Mouse (Mus musculus) limb, embryonic 11.5 days (tissue): Measurements from ENCODE around the gene Ckmt2. TPM values are rescaled to one million over a fixed set of nuclear protein-coding genes. Genes with fewer than 3 reads are reported as not detected.
A peak's percentile ranks its signal among the peaks of the same experiment; 100 is the strongest.

Source experiments
- ATAC-seq: fragments of 200-750 bp; cut with Nextera tagmentation; 2 replicates; pipeline ENCODE4 v1.8.0; 2017; ENCODE audit warnings: low read depth; ENCODE audit not compliant: insufficient number of reproducible peaks, low FRiP score, low TSS enrichment
- DNase-seq: peaks from one replicate; pipeline ENCODE4 v3.0.0-alpha.2; 2015; ENCODE audit warnings: low spot score
- H3K27ac ChIP-seq: fragments of 300-500 bp; sonication (generic); replicated peaks from 2 replicates; pipeline ENCODE4 v1.5.1; 2014; ENCODE audit warnings: low read depth, mild to moderate bottlenecking, low read length
- H3K27me3 ChIP-seq: fragments of 300-500 bp; sonication (generic); 2 replicates; pipeline ENCODE4 v1.6.1; 2014; ENCODE audit warnings: mild to moderate bottlenecking, low read length, mixed read lengths; ENCODE audit not compliant: control insufficient read depth, insufficient read depth
- H3K36me3 ChIP-seq: fragments of 300-500 bp; sonication (generic); 2 replicates; pipeline ENCODE4 v1.6.1; 2014; ENCODE audit warnings: mild to moderate bottlenecking, low read length, moderate library complexity, mixed read lengths; ENCODE audit not compliant: control insufficient read depth, insufficient read depth
- H3K4me1 ChIP-seq: fragments of 300-500 bp; sonication (generic); 2 replicates; pipeline ENCODE4 v1.6.1; 2014; ENCODE audit warnings: low read length, mixed read lengths; ENCODE audit not compliant: control insufficient read depth, insufficient read depth
- H3K4me2 ChIP-seq: fragments of 300-500 bp; sonication (generic); 2 replicates; pipeline ENCODE4 v1.6.1; 2014; ENCODE audit warnings: low read depth, mild to moderate bottlenecking, moderate library complexity; ENCODE audit not compliant: severe bottlenecking
- H3K4me3 ChIP-seq: fragments of 300-500 bp; sonication (generic); 2 replicates; pipeline ENCODE4 v1.5.1; 2014; ENCODE audit warnings: low read depth, low read length
- H3K9ac ChIP-seq: fragments of 300-500 bp; sonication (generic); 2 replicates; pipeline ENCODE4 v1.6.1; 2014; ENCODE audit warnings: mild to moderate bottlenecking, low read length
- H3K9me3 ChIP-seq: fragments of 300-500 bp; sonication (generic); 2 replicates; pipeline ENCODE4 v1.6.1; 2016; ENCODE audit warnings: low read length; ENCODE audit not compliant: control insufficient read depth
- WGBS: fragments of 180-500 bp; shearing (Covaris S2); extraction: QIAGEN DNeasy Blood & Tissue Kit; methylation state at CpG from one replicate; pipeline ENCODE4 v1.1.7; 2014; 5-methylcytosine and 5-hydroxymethylcytosine counted together
- polyA plus RNA-seq: library from polyadenylated mRNA; unstranded; fragments of >200 nt; fragmentation: Nextera tagmentation; extraction: Ambion mirVana; gene quantifications from 2 replicates; pipeline ENCODE4 v1.2.1, GENCODE M21; 2014

Ckmt2 gene
- polyA plus RNA-seq, 1 experiment from 2014 or later, result not detected

DNA sequence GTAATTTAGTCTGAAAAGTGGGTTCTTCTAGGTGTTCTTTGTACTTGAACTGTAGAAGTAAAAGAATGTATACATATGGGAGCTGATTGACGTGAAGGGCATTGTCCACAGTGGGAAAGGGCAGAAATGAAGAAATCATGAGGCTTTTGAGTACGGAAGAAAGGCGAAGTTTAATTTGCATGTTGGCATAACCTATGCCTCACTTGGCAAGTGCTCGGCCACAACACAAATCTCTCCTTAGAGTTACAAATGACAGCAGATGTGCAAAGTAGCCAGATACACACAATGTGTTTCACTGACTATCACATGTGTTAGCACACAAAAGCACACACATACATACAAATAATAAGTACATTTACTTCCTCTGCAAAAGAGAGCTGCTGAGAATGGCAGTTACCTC is 3.6 kb upstream of the Ckmt2 start:
- Histone ChIP-seq H3K4me3 (no peak overlapping the region), H3K27ac (no peak overlapping the region), H3K4me2 (no peak overlapping the region), H3K27me3 (no peaks in the 10 kb centered on the region), H3K9me3 (no peaks in the 10 kb centered on the region), H3K4me1 (no peaks in the 10 kb centered on the region), H3K9ac (no peak overlapping the region), H3K36me3 (no peaks in the 10 kb centered on the region)
- WGBS, result 88% methylated on average over 4 of the region's 4 CpGs
- DNase-seq, result no peak
- no peak for ATAC-seq

DNA sequence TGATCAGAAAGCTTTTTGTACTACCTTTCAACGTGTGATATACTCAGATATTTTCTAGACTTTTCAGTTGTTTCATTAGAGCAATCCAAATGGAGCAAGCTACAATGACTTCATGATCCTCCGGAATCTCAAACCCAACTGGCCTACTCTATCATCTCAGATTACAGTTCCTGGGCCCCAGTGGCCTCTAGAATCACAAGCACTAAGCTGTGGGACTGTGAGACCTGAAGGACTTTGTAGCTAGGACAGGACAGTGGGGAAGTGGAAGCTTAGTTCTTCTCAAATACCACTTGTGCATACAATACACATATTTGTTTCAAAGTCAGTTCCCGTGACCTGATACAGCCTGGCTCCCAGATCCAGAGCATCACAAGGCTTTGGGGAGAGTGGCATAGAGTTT is 1.3 kb upstream of the Ckmt2 start:
- Histone ChIP-seq H3K36me3 (no peaks in the 10 kb centered on the region), H3K27ac (no peak overlapping the region), H3K9ac (no peak overlapping the region), H3K4me1 (no peaks in the 10 kb centered on the region), H3K4me2 (no peak overlapping the region), H3K27me3 (no peaks in the 10 kb centered on the region), H3K9me3 (no peaks in the 10 kb centered on the region), H3K4me3 (no peak overlapping the region)
- DNase-seq (no peak), ATAC-seq (no peak)
- WGBS, result 83% methylated on average over 3 of the region's 3 CpGs

DNA sequence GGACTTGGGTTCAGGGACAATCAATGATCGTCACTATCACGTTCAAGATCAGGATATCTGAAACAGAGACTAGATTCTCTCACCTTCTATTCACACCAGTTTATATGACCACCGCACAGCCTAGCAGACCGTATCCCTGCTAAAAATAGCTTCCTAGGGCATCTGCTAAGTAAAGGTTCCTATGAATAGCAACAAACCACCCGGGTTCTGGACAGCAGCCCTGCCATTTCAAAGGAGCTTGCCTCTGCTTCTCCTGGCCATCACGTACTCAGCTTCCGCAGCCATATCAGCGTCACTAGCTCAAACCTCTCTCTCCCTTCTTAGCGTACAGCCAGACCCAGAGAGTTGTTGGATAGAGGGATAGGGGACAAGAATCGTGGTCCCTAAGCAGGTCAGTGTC is 665 bp upstream of the Ckmt2 start:
- DNase-seq (no peak), ATAC-seq (no peak)
- Histone ChIP-seq H3K9me3 (no peaks in the 10 kb centered on the region), H3K4me2 (no peak overlapping the region; the same call in 1 of the 2 replicates), H3K36me3 (no peaks in the 10 kb centered on the region), H3K27ac (no peak overlapping the region), H3K27me3 (no peaks in the 10 kb centered on the region), H3K4me1 (no peaks in the 10 kb centered on the region), H3K4me3 (no peak overlapping the region), H3K9ac (no peak overlapping the region)
- 90% methylated on average over 10 of the region's 10 CpGs for WGBS

DNA sequence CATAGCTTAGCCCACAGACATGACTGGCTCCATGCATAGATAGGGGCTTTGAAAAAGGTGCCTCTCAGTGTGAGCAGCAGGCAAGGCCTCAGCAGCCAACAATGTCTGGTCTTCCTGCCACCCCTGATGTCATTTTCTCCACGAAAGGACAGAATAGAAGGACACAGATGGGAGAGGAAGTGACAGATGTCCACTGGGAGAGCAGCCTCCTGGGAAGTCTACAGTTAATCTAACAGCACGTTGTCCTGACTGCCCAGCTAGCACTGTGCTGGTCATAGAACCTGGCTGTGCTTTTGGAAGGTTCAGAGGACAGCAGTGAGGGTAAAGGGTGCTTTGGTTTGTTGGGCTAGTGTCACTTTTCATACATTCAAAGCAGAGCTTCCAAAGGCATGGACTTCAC is 1.1 kb downstream of the Ckmt2 start:
- no peaks in the 10 kb centered on the region for H3K9me3 ChIP-seq
- no peaks in the 10 kb centered on the region for H3K27me3 ChIP-seq
- no peaks in the 10 kb centered on the region for H3K4me1 ChIP-seq
- H3K9ac ChIP-seq, result no peak overlapping the region
- no peak overlapping the region for H3K4me2 ChIP-seq
- ATAC-seq, result no peak
- 69% methylated on average over 2 of the region's 2 CpGs for WGBS
- no peaks in the 10 kb centered on the region for H3K36me3 ChIP-seq
- H3K27ac ChIP-seq, result no peak overlapping the region
- DNase-seq, result no peak
- no peak overlapping the region for H3K4me3 ChIP-seq

DNA sequence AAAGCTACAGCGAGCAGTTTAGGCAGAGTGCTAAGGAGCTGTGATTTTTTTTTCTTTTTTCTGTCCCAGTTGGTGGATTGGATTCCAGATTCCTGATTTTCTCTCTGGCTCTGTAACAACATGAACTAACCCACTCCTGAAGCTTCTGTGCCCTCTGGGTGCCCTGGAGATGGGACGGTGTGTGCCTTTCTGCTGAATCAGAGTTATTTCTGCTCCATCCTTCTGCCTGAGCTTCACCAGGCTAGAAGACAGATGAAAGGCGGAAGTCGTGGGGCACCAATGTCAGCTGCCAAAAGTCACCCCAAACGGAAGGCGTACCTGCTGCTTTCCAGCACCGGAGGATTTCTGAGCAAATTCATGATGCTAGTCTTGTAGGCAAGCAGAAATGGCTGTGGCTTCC is 2.1 kb downstream of the Ckmt2 start:
- 80% methylated on average over 7 of the region's 7 CpGs for WGBS
- H3K9me3 ChIP-seq, result no peaks in the 10 kb centered on the region
- H3K9ac ChIP-seq, result no peak overlapping the region
- H3K4me1 ChIP-seq, result no peaks in the 10 kb centered on the region
- no peak overlapping the region for H3K27ac ChIP-seq
- H3K27me3 ChIP-seq, result no peaks in the 10 kb centered on the region
- DNase-seq (no peak), ATAC-seq (no peak)
- no peak overlapping the region for H3K4me2 ChIP-seq
- H3K36me3 ChIP-seq, result no peaks in the 10 kb centered on the region
- no peak overlapping the region for H3K4me3 ChIP-seq

DNA sequence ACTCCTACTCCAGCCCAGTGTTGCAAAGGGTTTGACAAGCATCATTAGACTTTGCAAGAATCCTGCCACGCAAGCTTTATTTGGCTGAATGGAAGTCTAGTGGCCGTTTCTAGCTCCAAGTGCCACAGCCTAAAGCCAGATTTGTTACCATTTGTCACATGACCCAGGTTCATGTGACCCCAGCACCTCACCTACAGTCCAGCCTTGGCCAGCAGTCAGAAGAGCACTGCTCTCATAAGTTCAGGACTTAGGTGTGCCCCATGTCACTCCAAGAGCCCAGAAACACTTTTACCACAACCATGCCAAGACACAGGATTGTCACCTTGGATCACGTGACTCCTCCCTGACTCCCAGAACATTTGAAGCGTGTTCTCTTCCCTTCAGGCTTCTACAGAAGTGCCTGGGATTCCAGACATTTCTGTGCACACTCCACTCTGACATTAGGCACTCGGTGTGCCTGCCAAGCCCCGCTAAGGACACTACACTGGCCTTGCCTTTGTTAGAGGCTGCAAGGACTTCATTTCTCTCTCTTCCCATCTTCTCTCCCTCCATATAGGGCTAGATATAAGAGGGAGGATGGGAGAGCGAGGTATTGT is 2.9 kb downstream of the Ckmt2 start:
- H3K27ac ChIP-seq, result no peak overlapping the region
- ATAC-seq (no peak), DNase-seq (no peak)
- no peak overlapping the region for H3K9ac ChIP-seq
- 82% methylated on average over 7 of the region's 7 CpGs for WGBS
- H3K4me3 ChIP-seq, result no peak overlapping the region
- H3K9me3 ChIP-seq, result no peaks in the 10 kb centered on the region
- H3K27me3 ChIP-seq, result no peaks in the 10 kb centered on the region
- H3K36me3 ChIP-seq, result no peaks in the 10 kb centered on the region
- H3K4me2 ChIP-seq, result no peak overlapping the region
- H3K4me1 ChIP-seq, result no peaks in the 10 kb centered on the region

DNA sequence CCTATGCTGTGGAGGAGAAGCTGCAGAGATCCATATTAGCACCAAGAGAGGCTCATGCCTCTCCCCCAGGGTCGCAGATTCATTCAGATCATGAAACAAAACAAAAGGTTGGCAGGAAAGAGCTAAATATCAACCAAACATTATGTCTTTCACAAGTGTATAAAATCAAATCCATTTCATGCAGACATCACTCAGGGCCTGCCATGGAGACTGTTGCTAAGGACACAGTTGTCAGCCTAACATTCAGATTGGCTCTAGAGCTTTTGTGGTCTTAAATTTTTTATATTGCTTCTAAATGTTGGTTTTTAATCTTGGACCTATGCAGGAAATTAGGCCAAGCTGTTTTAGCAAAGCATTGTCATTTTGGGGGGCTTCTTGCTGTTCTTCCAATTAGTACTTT is 8.1 kb downstream of the Ckmt2 start:
- ATAC-seq (no peak), DNase-seq (peak; percentile 4)
- Histone ChIP-seq H3K4me1 (no peaks in the 10 kb centered on the region), H3K4me2 (no peak overlapping the region), H3K4me3 (no peak overlapping the region), H3K9me3 (no peaks in the 10 kb centered on the region), H3K27me3 (no peaks in the 10 kb centered on the region), H3K36me3 (no peaks in the 10 kb centered on the region), H3K9ac (no peak overlapping the region), H3K27ac (no peak overlapping the region)
- WGBS, result 87% methylated on average over 1 of the region's 1 CpGs

DNA sequence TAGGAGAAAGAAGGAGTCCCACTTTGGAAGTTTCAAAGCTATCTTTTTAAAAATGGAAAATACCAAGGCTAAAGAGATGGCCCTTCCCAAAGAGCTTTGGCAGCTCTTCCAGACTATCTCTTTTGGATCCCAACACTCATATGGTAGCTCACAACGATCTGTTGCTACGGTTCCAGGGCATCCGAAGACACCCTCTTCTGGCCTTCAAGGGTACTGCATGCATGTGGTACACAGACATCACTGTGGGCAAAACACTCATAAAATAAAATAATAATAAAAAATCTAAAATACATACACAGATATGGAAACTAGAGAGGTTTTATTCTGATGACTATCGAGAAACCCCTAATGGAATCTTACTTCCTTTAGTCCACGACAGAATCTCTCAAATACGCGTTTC is 17.9 kb downstream of the Ckmt2 start:
- WGBS, result 77% methylated on average over 7 of the region's 7 CpGs
- DNase-seq (peak; percentile 32), ATAC-seq (no peak)
- Histone ChIP-seq H3K27me3 (no peaks in the 10 kb centered on the region), H3K36me3 (no peaks in the 10 kb centered on the region), H3K4me1 (no peaks in the 10 kb centered on the region), H3K9me3 (no peaks in the 10 kb centered on the region), H3K4me3 (no peak overlapping the region), H3K4me2 (no peak overlapping the region), H3K9ac (no peak overlapping the region), H3K27ac (no peak overlapping the region)

DNA sequence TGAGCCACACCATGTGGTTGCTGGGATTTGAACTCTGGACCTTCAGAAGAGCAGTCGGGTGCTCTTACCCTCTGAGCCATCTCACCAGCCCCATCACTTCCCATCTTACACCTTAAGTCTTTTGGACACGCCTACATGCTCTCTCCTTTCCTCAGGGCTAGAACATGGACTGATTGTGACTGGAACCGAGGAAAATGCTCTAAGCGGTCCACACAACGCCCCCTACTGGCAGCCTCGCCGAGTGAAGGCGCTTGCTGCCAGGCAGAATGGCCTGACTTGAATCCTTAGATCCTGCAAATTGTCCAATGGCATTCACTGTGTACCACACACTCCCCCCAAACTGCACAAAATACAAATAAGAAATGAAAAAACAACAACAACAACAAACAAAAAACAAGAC is 19.3 kb downstream of the Ckmt2 start:
- no peaks in the 10 kb centered on the region for H3K9me3 ChIP-seq
- no peaks in the 10 kb centered on the region for H3K27me3 ChIP-seq
- DNase-seq (peak; percentile 16), ATAC-seq (no peak)
- no peak overlapping the region for H3K4me3 ChIP-seq
- H3K4me1 ChIP-seq, result no peaks in the 10 kb centered on the region
- no peak overlapping the region for H3K27ac ChIP-seq
- H3K36me3 ChIP-seq, result no peaks in the 10 kb centered on the region
- H3K9ac ChIP-seq, result no peak overlapping the region
- no peak overlapping the region for H3K4me2 ChIP-seq
- WGBS, result 69% methylated on average over 8 of the region's 8 CpGs
